Mouse (Mus musculus) stomach, embryonic 14.5 days (tissue): Measurements from ENCODE around the gene Med7. TPM values are rescaled to one million over a fixed set of nuclear protein-coding genes. Genes with fewer than 3 reads are reported as not detected.

Source experiments
- ATAC-seq: fragments of 200-750 bp; cut with Nextera tagmentation; 2 replicates; pipeline ENCODE4 v1.8.0; 2017; ENCODE audit warnings: low read depth, moderate TSS enrichment; ENCODE audit not compliant: insufficient number of reproducible peaks, insufficient read depth, low FRiP score
- H3K27ac ChIP-seq: fragments of 300-500 bp; sonication (generic); 2 replicates; pipeline ENCODE4 v1.5.1; 2014; ENCODE audit warnings: mild to moderate bottlenecking, low read length, moderate library complexity, mixed read lengths
- H3K27me3 ChIP-seq: fragments of 300-500 bp; sonication (generic); 2 replicates; pipeline ENCODE4 v1.6.1; 2014; ENCODE audit warnings: low read length, control low read depth, mixed read lengths; ENCODE audit not compliant: control insufficient read depth, insufficient read depth
- H3K36me3 ChIP-seq: fragments of 300-500 bp; sonication (generic); 2 replicates; pipeline ENCODE4 v1.6.1; 2014; ENCODE audit warnings: mild to moderate bottlenecking, control low read depth, low read length, moderate library complexity, mixed read lengths; ENCODE audit not compliant: control insufficient read depth, insufficient read depth
- H3K4me1 ChIP-seq: fragments of 300-500 bp; sonication (generic); 2 replicates; pipeline ENCODE4 v1.6.1; 2014; ENCODE audit warnings: low read length, control low read depth, mixed read lengths; ENCODE audit not compliant: control insufficient read depth, insufficient read depth
- H3K4me2 ChIP-seq: fragments of 300-500 bp; sonication (generic); replicated peaks from 2 replicates; pipeline ENCODE4 v1.6.1; 2014; ENCODE audit warnings: low read depth, low read length, control low read depth
- H3K4me3 ChIP-seq: fragments of 300-500 bp; sonication (generic); 2 replicates; pipeline ENCODE4 v1.5.1; 2014; ENCODE audit warnings: low read depth, low read length, control low read depth
- H3K9ac ChIP-seq: fragments of 300-500 bp; sonication (generic); replicated peaks from 2 replicates; pipeline ENCODE4 v1.6.1; 2014; ENCODE audit warnings: low read depth, mild to moderate bottlenecking, control low read depth, low read length, moderate library complexity, mixed read lengths
- H3K9me3 ChIP-seq: fragments of 300-500 bp; sonication (generic); 2 replicates; pipeline ENCODE4 v1.6.1; 2016; ENCODE audit warnings: low read depth, low read length, control low read depth; ENCODE audit not compliant: control insufficient read depth
- WGBS: fragments of 180-500 bp; shearing (Covaris S2); extraction: QIAGEN DNeasy Blood & Tissue Kit; methylation state at CpG from one replicate; pipeline ENCODE4 v1.1.7; 2014; 5-methylcytosine and 5-hydroxymethylcytosine counted together
- polyA plus RNA-seq: library from polyadenylated mRNA; unstranded; fragments of >200 nt; fragmentation: Nextera tagmentation; extraction: Ambion mirVana; gene quantifications from 2 replicates; pipeline ENCODE4 v1.2.1, GENCODE M21; 2014

Gene Med7
- polyA plus RNA-seq, 1 experiment from 2014 or later: 75.0 TPM

DNA sequence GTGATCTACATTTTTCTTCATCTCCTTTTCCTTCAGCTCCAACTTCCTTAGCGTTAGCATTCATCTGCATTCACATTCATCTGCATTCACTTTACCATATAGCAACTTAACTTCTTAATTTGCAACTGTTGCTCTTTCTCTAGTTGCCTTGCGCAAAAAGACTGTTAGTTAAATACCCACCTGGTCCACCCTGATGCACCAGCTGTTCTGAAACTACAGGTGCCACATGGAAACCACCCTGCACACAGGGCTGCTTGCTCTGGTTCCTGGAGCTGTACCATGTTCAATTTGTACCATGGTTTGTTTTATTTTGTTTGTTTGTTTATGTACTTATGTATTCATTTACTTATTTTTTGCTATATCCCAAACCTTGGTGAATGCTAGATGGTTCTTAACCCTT, 41.0 kb upstream of the Med7 start:
- Histone ChIP-seq H3K36me3 (no peaks in the 10 kb centered on the region), H3K4me3 (no peak overlapping the region), H3K9ac (no peak overlapping the region), H3K27me3 (no peaks in the 10 kb centered on the region), H3K9me3 (no peaks in the 10 kb centered on the region), H3K27ac (no peak overlapping the region), H3K4me2 (no peak overlapping the region), H3K4me1 (no peaks in the 10 kb centered on the region)
- ATAC-seq: no peak
- WGBS: 96% methylated on average over 2 of the region's 2 CpGs

DNA sequence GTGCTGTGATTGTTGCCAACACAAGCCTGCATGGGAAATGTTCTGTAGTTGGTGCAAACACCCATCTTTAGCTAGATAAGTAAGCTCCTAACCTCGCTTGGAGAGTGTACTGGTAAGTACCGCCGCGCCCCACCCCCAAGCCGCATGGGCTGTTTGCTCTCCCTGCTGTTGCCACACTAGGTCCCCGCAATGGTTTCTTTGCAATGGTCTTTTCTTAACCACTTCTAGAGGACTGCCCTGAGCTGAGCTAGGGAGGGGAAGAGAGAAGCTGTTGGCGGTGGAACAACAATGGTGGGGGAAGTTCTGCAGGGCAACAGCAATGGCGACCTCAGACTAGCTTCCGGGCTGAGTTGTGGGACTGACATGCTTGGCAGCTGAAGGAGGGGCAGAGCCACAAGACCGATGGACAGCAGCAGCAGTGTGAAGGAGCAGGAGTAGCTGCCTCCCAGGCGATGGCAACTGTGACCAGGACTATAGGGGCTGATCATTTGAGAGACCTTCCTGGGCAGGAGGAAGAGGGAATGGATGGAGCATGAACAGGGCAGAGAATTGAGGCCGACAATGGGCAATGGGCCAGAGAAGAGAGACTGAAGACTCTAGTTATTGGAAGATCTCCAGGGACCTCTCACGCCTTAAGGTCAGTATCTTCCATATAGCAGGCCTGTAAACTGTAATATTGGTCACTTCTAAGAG, 40.4 kb upstream of the Med7 start, which contains the start of gene Fam71b:
Gene Fam71b, plus strand, starts transcription at position 393 of the 693 bp plus-strand sequence.
- no peak within 1 kb of the TSS for H3K4me3 ChIP-seq
- no peaks in the 10 kb centered on the region for H3K36me3 ChIP-seq
- no peak within 1 kb of the TSS for H3K9ac ChIP-seq
- H3K27ac ChIP-seq: no peak within 1 kb of the TSS
- H3K9me3 ChIP-seq: no peaks in the 10 kb centered on the region
- H3K4me2 ChIP-seq: no peak within 1 kb of the TSS
- H3K27me3 ChIP-seq: no peaks in the 10 kb centered on the region
- 73% methylated on average over 13 of the region's 13 CpGs for WGBS
- H3K4me1 ChIP-seq: no peaks in the 10 kb centered on the region
- no peak for ATAC-seq

DNA sequence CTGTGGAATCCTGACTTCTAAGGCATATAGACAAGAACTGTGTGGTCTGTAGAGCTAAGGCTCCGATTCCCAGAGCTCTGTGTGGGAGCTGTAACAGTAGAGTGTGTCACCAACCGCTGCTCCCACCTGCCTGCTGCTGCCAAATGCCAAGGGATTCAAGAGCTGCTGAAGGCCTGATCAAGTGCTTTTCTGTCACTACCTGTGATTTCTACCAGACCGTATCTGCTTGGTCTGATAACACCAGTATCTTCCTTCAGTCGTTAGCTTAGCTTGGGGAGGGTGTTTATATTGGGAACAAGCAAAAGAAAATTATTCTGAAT, 39.9 kb upstream of the Med7 start:
- no peak overlapping the region for H3K9ac ChIP-seq
- WGBS: 75% methylated on average over 4 of the region's 4 CpGs

GRCm38 (mm10) chr11:46397900-46398299, 38.8 kb upstream of the Med7 start:
- ATAC-seq: no peak
- no peak overlapping the region for H3K9ac ChIP-seq
- no peaks in the 10 kb centered on the region for H3K9me3 ChIP-seq
- H3K27me3 ChIP-seq: no peaks in the 10 kb centered on the region
- no peaks in the 10 kb centered on the region for H3K4me1 ChIP-seq
- 36% methylated on average over 2 of the region's 2 CpGs for WGBS
- H3K36me3 ChIP-seq: no peaks in the 10 kb centered on the region
- H3K4me3 ChIP-seq: no peak overlapping the region
- no peak overlapping the region for H3K27ac ChIP-seq
- H3K4me2 ChIP-seq: no peak overlapping the region

More for the DNA sequence above, 39.9 kb upstream of the Med7 start:
- Histone ChIP-seq H3K27ac (no peak overlapping the region), H3K36me3 (no peaks in the 10 kb centered on the region), H3K9me3 (no peaks in the 10 kb centered on the region), H3K27me3 (no peaks in the 10 kb centered on the region), H3K4me2 (no peak overlapping the region), H3K4me1 (no peaks in the 10 kb centered on the region), H3K4me3 (no peak overlapping the region)
- ATAC-seq: no peak

GRCm38 (mm10) chr11:46398473-46398872, 38.3 kb upstream of the Med7 start:
- no peaks in the 10 kb centered on the region for H3K4me1 ChIP-seq

GRCm38 (mm10) chr11:46398933-46399383, 37.8 kb upstream of the Med7 start:
- Histone ChIP-seq H3K4me3 (no peak overlapping the region), H3K9ac (no peak overlapping the region), H3K9me3 (no peaks in the 10 kb centered on the region), H3K27ac (no peak overlapping the region), H3K27me3 (no peaks in the 10 kb centered on the region), H3K36me3 (no peaks in the 10 kb centered on the region), H3K4me1 (no peaks in the 10 kb centered on the region), H3K4me2 (no peak overlapping the region)
- no peak for ATAC-seq
- 63% methylated on average over 5 of the region's 5 CpGs for WGBS

More at GRCm38 (mm10) chr11:46398473-46398872, 38.3 kb upstream of the Med7 start:
- WGBS: 87% methylated on average over 4 of the region's 4 CpGs
- ATAC-seq: no peak
- H3K4me3 ChIP-seq: no peak overlapping the region
- no peak overlapping the region for H3K4me2 ChIP-seq
- H3K9ac ChIP-seq: no peak overlapping the region
- H3K36me3 ChIP-seq: no peaks in the 10 kb centered on the region
- no peaks in the 10 kb centered on the region for H3K9me3 ChIP-seq
- H3K27ac ChIP-seq: no peak overlapping the region
- no peaks in the 10 kb centered on the region for H3K27me3 ChIP-seq

DNA sequence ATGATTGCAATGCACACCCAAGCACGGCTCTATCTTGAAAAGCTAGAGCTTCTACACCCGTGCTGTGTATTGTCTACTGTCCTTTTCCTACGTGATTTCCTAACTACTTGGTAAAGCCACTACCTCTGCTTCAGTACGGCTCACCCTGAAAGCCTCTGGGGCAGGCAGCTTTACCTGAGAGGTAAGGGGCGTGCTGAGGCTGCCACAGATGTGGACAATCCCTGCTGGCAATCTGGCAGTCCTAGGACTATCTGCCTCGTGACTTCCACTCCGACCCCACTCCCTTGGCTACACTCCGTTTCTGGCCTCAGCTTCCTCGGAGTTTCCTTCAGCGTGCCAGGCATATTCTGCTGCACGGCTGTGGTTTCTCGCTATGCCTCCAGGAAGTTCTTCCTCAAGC, 35.2 kb upstream of the Med7 start:
- Histone ChIP-seq H3K4me2 (no peak overlapping the region), H3K4me1 (no peaks in the 10 kb centered on the region), H3K27ac (no peak overlapping the region), H3K36me3 (no peaks in the 10 kb centered on the region), H3K27me3 (no peaks in the 10 kb centered on the region), H3K9me3 (no peaks in the 10 kb centered on the region), H3K4me3 (no peak overlapping the region), H3K9ac (no peak overlapping the region)
- no peak; the same call in 1 of the 2 replicates for ATAC-seq
- WGBS: 58% methylated on average over 12 of the region's 12 CpGs

DNA sequence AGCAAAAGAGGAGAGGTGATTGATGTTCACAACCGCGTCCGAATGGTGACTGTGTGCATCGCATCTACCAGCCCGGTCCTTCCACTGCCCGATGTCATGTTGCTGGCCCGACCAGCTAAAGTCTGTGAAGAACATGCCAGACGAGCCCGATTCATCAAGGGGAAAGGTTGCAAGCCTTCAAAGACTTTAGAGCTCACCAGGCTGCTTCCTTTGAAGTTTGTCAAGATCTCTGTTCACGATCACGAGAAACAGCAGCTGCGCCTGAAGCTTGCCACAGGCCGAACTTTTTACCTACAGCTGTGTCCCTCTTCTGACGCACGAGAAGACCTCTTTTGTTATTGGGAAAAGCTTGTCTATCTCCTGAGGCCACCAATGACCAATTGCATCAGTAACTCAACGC, 31.7 kb upstream of the Med7 start:
- Histone ChIP-seq H3K4me1 (no peaks in the 10 kb centered on the region), H3K9me3 (no peaks in the 10 kb centered on the region), H3K4me3 (no peak overlapping the region), H3K27ac (no peak overlapping the region), H3K4me2 (no peak overlapping the region), H3K36me3 (no peaks in the 10 kb centered on the region), H3K27me3 (no peaks in the 10 kb centered on the region), H3K9ac (no peak overlapping the region)
- WGBS: 75% methylated on average over 16 of the region's 16 CpGs
- no peak for ATAC-seq

DNA sequence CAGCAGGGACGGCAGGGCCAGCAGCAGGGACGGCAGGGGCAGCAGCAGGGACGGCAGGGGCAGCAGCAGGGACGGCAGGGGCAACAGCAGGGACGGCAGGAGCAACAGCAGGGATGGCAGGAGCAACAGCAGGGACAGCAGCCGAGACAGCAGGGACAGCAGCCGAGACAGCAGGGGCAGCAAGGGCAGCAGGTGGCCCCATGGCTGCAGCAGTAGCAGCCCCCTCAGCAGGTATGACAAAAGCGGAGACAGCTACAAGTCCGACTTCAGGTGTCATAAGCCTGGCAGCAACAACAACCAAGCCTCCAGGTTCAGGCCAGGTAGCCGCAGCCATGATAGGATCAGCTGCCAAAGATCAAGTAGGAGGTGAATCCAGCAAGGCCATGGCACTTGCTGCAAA, 30.0 kb upstream of the Med7 start:
- H3K4me3 ChIP-seq: no peak overlapping the region
- no peak for ATAC-seq

More for the DNA sequence above, 30.0 kb upstream of the Med7 start:
- Histone ChIP-seq H3K4me2 (no peak overlapping the region), H3K27ac (no peak overlapping the region), H3K9ac (no peak overlapping the region), H3K9me3 (no peaks in the 10 kb centered on the region), H3K36me3 (no peaks in the 10 kb centered on the region), H3K4me1 (no peaks in the 10 kb centered on the region), H3K27me3 (no peaks in the 10 kb centered on the region)
- 36% methylated on average over 10 of the region's 10 CpGs for WGBS
